Mouse (Mus musculus): Measurements from ENCODE around the gene Itgb6. TPM values are rescaled to one million over a fixed set of nuclear protein-coding genes. Genes with fewer than 3 reads are reported as not detected.
A peak's percentile ranks its signal among the peaks of the same experiment; 100 is the strongest.

The Itgb6 gene
- total RNA-seq, 4 experiments from 2014 or later = 20.2 to 32.3 (median 24.9) TPM

DNA sequence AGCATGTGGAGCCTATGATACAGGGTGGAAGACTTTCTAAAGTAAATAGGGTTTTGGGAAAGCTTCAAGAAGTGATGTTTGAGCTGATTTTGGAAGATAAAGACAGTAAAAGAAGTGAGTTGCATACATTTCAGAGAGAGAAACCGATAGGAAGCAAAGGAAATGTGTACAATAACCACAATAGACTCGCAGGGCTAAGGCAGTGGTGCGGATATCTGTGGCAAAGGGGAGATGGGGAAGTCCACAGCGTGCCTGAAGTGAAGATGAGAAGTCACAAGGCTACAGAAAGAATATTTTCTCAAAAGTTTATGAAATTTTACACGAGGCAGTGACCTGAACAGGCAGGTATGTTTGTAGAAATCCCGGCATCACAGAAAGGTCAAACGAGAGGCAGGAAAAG lies 100.3 kb downstream of the Itgb6 start:
- no peak for DNase-seq (ENCODE audit: low spot score)

- no peak for DNase-seq (ENCODE audit: low spot score)
Measured at GRCm38 (mm10) chr2:60614758-60615157, 107.7 kb downstream of the Itgb6 start.

- DNase-seq (ENCODE audit: low spot score) = no peak
Measured at GRCm38 (mm10) chr2:60613857-60614228, 108.6 kb downstream of the Itgb6 start.

- no peak for DNase-seq (ENCODE audit: low spot score)
Measured at GRCm38 (mm10) chr2:60612906-60613856, 109.3 kb downstream of the Itgb6 start.

DNA sequence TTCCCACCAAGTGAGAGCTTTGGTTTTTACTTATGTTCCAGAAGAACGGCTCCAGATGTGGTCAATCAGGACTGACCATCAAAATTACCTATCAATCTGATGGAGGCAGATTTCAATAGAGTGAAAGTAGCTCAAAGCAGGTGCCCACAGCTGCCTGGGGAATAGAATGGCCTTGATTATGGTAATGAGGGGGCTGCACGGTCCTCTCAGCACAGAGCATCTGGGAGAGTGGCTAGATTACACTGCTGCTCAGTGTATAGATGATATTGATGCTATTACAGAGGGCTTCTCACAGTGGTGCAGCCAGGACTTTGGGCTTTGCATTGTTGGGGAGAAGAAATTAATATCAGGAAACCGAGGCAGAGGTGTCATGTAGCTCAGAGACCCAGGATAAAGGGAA lies 110.8 kb downstream of the Itgb6 start:
- no peak for DNase-seq (ENCODE audit: low spot score)

DNA sequence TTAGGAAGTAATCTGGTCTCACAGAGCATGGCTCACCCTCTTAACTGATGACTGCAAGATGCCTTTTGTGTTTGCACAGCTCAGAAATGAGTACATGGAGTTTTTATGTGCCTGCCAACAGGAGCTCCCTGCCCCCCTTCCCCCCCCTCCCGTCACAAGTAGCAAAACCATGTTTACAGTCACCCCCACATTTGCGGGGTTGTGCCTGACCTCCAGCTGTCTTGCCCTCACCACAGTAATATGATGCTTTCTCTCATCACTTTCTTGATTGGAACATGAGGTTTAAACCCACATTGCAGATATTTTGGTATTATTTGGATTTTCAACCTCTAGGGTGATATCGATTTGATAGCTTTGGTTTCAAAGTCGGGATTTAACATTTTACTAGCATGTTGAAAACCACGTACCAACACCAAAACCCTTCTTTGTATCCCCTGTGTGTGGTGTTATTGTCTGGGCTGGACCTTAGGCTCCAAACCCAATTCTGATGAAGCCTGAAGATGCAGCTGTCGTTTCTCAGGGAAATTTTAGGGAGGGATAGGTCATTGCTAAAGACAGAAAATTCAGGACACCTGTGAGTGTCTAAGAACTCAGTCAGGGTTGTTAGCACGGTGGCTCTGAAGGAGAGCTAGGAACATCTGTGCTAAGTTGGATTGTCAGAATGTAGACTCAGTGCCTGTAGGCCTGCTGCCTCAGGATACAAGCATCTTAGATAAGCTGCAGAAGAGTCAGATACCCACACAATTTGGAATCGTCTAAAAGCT lies 112.8 kb downstream of the Itgb6 start:
- no peak for DNase-seq (ENCODE audit: low spot score)

GRCm38 (mm10) chr2:60607980-60608379 lies 114.5 kb downstream of the Itgb6 start:
- peak; percentile 16 for DNase-seq (ENCODE audit: low spot score)

DNA sequence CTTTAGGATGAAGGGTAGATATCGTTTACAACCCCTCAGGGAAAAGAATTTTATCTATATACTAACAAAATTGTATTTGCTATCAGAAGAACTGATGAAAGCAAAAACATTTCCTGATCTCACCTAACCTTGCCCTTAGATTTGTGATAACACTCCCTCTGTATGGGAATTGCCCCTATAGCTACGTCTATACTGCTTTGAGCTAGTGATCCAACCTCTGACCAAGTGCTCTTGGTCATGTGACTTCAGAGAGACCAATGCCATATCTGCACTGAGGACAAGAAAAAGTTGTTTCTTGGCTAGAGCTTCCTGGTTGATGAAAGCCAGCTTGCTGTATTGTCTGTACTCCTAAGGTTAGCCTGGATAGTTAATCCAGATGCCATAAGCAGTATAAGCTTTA lies 121.1 kb downstream of the Itgb6 start:
- no peak for DNase-seq (ENCODE audit: low spot score)

DNA sequence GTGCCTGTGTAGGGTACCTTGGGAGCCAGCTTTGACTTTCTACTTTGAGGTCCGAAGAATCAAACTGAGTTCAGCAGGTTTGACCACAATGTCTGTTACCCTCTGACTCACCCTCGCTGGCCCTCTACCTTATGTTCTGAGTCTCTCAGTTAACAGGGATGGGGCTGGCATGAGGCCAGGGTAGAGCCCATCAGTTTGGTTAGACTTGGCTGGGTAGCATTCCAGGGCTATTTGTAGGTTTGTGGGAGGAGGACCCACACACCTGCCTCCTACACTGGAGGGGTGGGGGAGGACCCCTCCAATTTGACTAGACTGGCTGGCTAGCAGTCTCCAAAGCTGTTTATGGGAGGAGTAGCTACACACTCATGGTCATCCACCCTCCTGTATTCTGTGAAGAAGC lies 121.6 kb downstream of the Itgb6 start:
- DNase-seq (ENCODE audit: low spot score) = no peak

DNA sequence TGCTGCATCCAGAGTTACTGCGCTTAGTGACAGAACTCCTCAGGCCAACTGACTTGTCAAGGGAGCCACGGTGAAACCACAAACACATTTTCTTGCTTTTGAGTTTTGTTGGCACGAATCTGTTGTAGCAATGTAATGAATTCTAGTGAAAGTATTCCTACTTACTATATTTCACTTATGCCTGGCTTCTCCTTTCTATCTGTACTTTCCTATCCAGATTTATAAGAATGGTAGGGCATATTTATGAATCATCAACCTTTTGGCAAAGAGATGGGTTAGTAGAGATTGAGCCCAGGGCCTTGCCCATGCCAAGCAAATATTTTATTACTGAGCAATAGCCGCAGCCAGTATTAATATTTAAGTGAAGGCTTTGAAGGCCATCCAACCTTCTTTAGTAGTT lies 139.0 kb downstream of the Itgb6 start:
- no peak for DNase-seq (ENCODE audit: low spot score)

- DNase-seq (ENCODE audit: low spot score) = no peak
Measured at GRCm38 (mm10) chr2:60554561-60554960, 167.9 kb downstream of the Itgb6 start.

DNA sequence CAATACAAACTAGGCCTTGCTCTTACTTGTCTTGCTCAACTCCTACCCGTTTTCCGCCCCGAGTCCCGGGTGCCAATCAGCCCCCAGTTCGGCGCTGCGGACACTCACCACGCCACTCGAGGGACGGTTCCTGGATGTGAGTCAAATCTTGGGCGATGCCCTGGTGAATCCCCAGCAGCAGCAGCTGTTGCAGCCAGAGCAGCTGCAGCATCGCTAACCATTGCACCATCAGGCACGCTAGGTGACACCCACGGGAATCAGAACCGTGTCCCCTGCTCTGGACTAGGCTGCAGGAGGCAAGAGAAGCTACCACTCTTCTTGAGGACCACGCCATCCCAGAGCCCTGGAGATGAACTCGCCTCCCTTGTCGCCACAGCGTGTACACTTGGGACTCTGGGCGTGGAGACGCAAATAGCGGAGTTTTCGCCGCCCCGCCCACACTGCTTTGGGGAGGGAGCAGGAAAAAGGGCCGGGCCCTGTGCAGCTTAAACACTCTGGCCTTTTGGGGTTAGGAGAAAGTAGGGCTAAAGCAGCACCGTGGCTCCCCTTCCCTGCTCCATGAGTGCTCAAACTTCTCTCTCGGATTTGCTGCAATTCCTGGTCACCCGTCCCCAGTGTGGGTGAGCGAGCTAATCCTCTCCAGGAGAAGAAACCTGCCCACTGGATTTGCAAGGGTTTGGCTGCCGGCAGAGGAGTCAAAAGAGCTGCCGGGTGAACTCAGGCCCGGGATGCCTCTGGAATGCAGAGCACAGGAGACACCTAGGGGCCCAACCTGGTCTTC lies 169.4 kb downstream of the Itgb6 start, which contains the start of gene Pla2r1:
TSS of gene Pla2r1 (minus strand) at position 407 of the 781 bp plus-strand sequence.
- DNase-seq (ENCODE audit: low spot score) = peak; percentile 56

DNA sequence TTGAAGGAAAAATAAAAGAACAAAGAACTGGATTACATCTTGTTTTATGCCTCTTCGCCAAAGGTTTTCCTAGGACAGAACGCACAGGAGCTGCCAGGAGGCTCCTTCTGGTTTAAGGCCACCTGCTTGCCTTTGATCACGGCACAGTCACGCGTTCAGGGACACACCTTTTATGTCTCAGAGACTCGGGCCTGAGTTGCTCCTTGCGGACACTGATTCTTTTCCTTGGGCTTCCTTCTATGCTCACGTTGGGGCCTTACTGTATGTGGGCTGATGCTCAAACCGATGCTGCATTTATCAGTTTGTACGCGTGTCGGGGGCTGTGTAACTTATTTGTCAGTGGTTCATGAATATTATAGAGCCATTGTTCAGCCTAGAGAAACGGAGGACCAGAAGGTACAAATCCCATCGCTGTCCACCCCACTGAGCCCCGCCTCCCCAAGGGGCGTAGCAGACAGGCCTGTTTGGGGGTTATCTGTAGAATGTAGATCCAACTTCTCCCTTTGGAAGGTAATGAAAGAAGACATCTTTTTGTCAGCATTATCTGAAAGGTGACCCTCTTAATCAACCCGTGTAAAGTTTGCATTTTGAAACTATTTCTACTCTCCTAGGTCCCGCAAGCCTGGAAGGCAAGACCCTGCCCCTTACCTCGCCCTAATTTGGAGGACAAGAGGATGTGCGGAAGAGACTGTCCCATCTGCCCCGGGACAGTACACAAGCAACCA lies 170.1 kb downstream of the Itgb6 start:
- no peak for DNase-seq (ENCODE audit: low spot score)

DNA sequence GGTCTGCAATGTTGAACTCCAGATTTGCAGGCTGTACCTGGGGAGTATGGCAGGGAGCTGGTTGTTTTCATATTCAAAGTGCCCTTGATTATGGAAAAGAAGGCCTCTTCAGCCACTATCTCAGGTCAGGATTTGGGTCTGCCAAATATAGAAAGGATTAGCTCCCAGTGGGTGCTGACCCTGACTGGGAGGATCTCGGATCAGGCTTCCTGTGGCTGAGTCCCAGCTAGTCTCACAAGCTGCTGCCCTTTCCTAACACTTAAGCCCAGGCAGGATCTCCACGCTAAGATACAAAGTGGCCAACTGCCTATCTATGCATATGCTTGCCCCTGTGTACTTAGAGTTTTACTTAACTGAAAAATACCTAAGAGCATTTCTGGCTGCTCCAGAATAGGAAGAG lies 170.8 kb downstream of the Itgb6 start:
- DNase-seq (ENCODE audit: low spot score) = no peak

GRCm38 (mm10) chr2:60550521-60550920 lies 171.9 kb downstream of the Itgb6 start:
- DNase-seq (ENCODE audit: low spot score) = no peak

DNA sequence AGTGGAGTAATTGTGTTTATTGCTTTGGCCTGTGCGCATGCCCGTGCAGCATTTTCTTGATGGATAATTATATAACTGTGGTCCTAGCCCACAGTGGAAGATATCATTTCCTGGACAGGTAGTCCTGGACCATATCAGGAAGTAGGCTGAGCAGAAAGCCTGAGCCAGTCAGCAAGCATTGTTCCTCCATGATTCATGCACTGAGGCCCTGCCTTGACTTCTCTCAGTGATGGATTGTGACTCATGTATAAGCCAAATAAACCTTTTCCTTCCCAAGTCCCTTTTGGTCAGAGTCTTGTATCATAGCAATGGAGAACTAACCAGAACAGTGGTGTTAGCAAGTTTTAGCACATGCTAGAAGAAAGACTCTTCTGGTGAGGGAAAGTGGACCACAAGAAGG lies 172.6 kb downstream of the Itgb6 start:
- DNase-seq (ENCODE audit: low spot score) = no peak

Other genes starting within 250 kb of the Itgb6 start
- 1 to 10 TPM; 1.4 to 3.0 (median 1.5) TPM for gene Pla2r1, start 169.3 kb downstream of the Itgb6 start, total RNA-seq (2022)
- 10 to 100 TPM; 32.4 to 42.9 (median 38.5) TPM for gene Rbms1, start 240.5 kb upstream of the Itgb6 start, total RNA-seq (2022)

Data from heart, adult 8-10 months (tissue).